Mouse (Mus musculus): Measurements from ENCODE around the gene 1700123K08Rik.
"Not testable (repeated sequence)": the region's sequence is repeated elsewhere in the genome, so short reads cannot be mapped to it uniquely, and the experiment has no call there.

Gene 1700123K08Rik

GRCm38 (mm10) chr5:138564612-138565011, at the start of gene 1700123K08Rik:
TSS of gene 1700123K08Rik (minus strand) at chr5:138564712.
- not testable (repeated sequence) for DNase-seq (ENCODE audit: low read depth)

DNA sequence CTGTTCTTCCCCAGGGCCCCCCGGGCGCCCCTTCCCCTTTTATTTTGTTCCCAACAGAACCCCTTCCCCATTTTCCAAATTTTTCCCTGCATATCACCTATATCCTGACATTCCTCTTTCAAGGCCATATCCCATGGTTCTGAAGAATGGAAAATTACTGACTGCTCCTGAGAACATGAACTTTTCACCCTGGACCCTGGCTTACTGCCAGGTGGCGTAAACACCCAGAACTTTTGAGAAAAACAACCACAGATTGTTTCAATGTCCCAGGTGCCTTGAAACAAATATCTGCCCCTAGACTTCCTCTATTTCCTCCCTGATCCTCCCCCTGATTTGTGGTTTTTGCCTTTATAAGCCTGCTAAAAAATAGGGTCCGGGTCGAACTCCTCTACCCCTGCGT, 22.9 kb upstream of the 1700123K08Rik start:
- DNase-seq (ENCODE audit: low read depth) = no peak

GRCm38 (mm10) chr5:138571623-138572022, 7.1 kb upstream of the 1700123K08Rik start:
- DNase-seq (ENCODE audit: low read depth) = no peak

DNA sequence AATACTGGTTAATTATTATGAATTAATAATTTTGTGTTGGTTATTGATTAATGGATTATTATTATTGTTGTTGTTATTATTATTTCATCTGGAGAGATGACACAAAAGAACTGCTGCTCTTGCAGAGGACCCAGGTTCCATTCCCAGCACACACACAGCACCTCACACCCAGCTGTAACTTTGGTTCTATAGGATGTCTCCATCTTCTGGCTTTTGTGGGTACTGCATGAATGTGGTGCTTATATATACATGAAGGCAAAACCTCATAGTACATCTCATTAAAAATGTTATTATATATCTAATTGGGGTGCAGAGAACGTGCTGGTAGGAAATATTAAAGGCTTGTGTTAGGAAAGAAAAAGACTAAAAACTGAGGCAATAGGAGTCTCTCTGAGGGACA, 11.8 kb downstream of the 1700123K08Rik start:
- no peak for DNase-seq (ENCODE audit: low read depth)

DNA sequence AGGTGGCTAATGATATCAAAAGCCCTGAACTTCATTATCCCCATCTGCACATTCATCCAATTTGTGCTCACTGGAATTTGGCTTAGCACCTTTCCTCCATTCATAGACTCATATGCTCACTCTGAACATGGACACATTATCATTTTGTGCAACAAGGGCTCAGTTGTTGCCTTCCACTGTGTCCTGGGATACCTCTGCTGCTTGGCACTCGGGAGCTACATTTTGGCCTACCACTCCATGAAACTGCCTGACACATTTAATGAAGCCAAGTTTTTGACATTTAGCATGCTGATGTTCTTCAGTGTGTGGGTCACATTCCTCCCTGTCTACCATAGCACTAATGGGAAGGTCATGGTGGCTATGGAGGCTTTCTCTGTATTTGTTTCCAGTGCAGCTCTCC, 32.0 kb downstream of the 1700123K08Rik start:
- no peak for DNase-seq (ENCODE audit: low read depth)

Measured in c-Kit-positive CD71-negative TER-119-negative erythroid progenitor cells, embryonic 14.5 days (primary cell).